Mouse (Mus musculus) intestine, embryonic 14.5 days (tissue): ENCODE data around the gene Rptor. TPM values are rescaled to one million over a fixed set of nuclear protein-coding genes. Genes with fewer than 3 reads are reported as not detected.

Experiments
- ATAC-seq: fragments of 200-750 bp; cut with Nextera tagmentation; replicated peaks from 2 replicates; pipeline ENCODE4 v1.8.0; 2017; ENCODE audit warnings: low read depth, moderate number of reproducible peaks, moderate TSS enrichment, moderate library complexity; ENCODE audit not compliant: low FRiP score, low TSS enrichment
- DNase-seq: peaks from one replicate; pipeline ENCODE4 v3.0.0-alpha.2; 2018; ENCODE audit warnings: low spot score
- H3K27ac ChIP-seq: fragments of 300-500 bp; sonication (generic); 2 replicates; pipeline ENCODE4 v1.5.1; 2014; ENCODE audit warnings: low read depth, mild to moderate bottlenecking, control low read depth
- H3K27me3 ChIP-seq: fragments of 300-500 bp; sonication (generic); replicated peaks from 2 replicates; pipeline ENCODE4 v1.6.1; 2014; ENCODE audit warnings: low read length, control low read depth; ENCODE audit not compliant: control insufficient read depth, insufficient read depth
- H3K36me3 ChIP-seq: fragments of 300-500 bp; sonication (generic); 2 replicates; pipeline ENCODE4 v1.6.1; 2014; ENCODE audit warnings: low read length, control low read depth; ENCODE audit not compliant: control insufficient read depth, insufficient read depth
- H3K4me1 ChIP-seq: fragments of 300-500 bp; sonication (generic); replicated peaks from 2 replicates; pipeline ENCODE4 v1.6.1; 2014; ENCODE audit warnings: low read length, control low read depth, mixed read lengths; ENCODE audit not compliant: control insufficient read depth, insufficient read depth
- H3K4me2 ChIP-seq: fragments of 300-500 bp; sonication (generic); 2 replicates; pipeline ENCODE4 v1.6.1; 2014; ENCODE audit warnings: low read length
- H3K4me3 ChIP-seq: fragments of 300-500 bp; sonication (generic); 2 replicates; pipeline ENCODE4 v1.5.1; 2014; ENCODE audit warnings: low read depth, low read length, control low read depth, mixed read lengths
- H3K9ac ChIP-seq: fragments of 300-500 bp; sonication (generic); 2 replicates; pipeline ENCODE4 v1.6.1; 2014; ENCODE audit warnings: mild to moderate bottlenecking, low read length
- H3K9me3 ChIP-seq: fragments of 300-500 bp; sonication (generic); 2 replicates; pipeline ENCODE4 v1.6.1; 2016; ENCODE audit warnings: low read length, control low read depth; ENCODE audit not compliant: control insufficient read depth
- WGBS: fragments of 180-500 bp; shearing (Covaris S2); extraction: QIAGEN DNeasy Blood & Tissue Kit; methylation state at CpG from one replicate; pipeline ENCODE4 v1.1.7; 2014; 5-methylcytosine and 5-hydroxymethylcytosine counted together
- polyA plus RNA-seq: library from polyadenylated mRNA; unstranded; fragments of >200 nt; fragmentation: Nextera tagmentation; extraction: Ambion mirVana; gene quantifications from 2 replicates; pipeline ENCODE4 v1.2.1, GENCODE M21; 2014

Gene Rptor
- polyA plus RNA-seq, 1 experiment from 2014 or later: 12.9 TPM

DNA sequence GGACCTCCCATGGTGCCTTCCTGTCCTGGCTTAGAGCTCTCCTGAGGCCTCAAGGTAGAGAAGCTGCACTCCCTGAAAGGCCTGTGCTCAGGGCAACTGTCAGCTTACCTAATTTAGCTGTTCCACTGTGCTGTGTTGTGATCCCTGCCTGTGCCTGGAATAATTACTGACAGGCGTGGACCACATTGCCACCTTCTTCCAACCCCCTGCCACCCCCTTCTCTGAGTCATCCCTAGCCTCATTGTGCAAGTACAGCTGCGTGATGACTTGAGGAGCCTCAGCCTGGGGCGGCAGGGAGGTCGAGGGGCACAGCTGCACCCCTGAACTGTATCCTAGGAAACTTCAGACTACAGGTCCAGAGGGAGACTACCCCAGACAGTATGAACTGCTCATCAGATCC is 345.6 kb downstream of the Rptor start:
- H3K36me3 ChIP-seq: no peaks in the 10 kb centered on the region
- H3K9ac ChIP-seq: no peak overlapping the region
- no peak overlapping the region for H3K4me3 ChIP-seq
- ATAC-seq (no peak), DNase-seq (no peak)
- no peak overlapping the region for H3K4me2 ChIP-seq
- 70% methylated on average over 4 of the region's 4 CpGs for WGBS
- no peaks in the 10 kb centered on the region for H3K27me3 ChIP-seq
- no peak overlapping the region for H3K27ac ChIP-seq
- peaks cover 28% of the 10 kb centered on the region for H3K4me1 ChIP-seq
- no peaks in the 10 kb centered on the region for H3K9me3 ChIP-seq

DNA sequence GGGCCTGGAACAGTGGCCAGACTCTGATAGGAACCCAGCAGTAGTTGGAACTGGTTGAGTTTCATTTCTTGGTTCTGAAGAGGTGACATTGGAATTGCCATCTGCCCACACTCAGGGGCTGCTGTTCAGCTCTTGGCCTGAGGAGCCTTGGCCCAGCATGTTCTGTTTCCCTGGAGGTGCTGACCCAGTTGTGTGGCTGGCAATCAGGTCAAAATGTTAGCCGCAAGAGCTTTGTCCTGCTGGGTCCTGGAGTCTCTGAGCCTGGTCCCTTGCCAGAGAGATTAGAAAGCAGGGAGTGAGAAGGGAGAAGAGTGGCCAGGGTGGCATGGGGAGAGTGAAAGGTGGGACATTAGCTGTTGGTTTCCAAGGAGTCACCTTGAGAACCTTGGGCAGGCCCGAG is 346.1 kb downstream of the Rptor start:
- DNase-seq: no peak
- Histone ChIP-seq H3K9me3 (no peaks in the 10 kb centered on the region), H3K36me3 (no peaks in the 10 kb centered on the region), H3K27ac (no peak overlapping the region), H3K4me1 (peaks cover 25% of the 10 kb centered on the region), H3K27me3 (no peaks in the 10 kb centered on the region), H3K4me3 (no peak overlapping the region), H3K9ac (no peak overlapping the region), H3K4me2 (no peak overlapping the region)
- no peak for ATAC-seq
- 98% methylated on average over 2 of the region's 2 CpGs for WGBS

Other genes with a start within 250 kb of the Rptor start
- gene Sgsh, start 247.4 kb upstream of the Rptor start, polyA plus RNA-seq: 7.5 and 7.9 TPM in 2 replicates
- gene Slc26a11, start 247.3 kb upstream of the Rptor start, polyA plus RNA-seq: 8.4 and 9.9 TPM in 2 replicates
- gene Rnf213, start 209.8 kb upstream of the Rptor start, polyA plus RNA-seq: 18.0 and 18.8 TPM in 2 replicates
- gene Endov, start 111.6 kb upstream of the Rptor start, polyA plus RNA-seq: 15.3 and 15.8 TPM in 2 replicates
- gene Nptx1, start 55.2 kb upstream of the Rptor start, polyA plus RNA-seq: 1.3 and 2.4 TPM in 2 replicates